ENCODE assay signal across 32 mouse cellular contexts in genomic region chr19:41634999-41635398, GRCm38 (mm10). TPM values are rescaled to one million over a fixed set of nuclear protein-coding genes. Genes with fewer than 3 reads are reported as not detected.
DNase-seq lines count a peak whose midpoint lies in the region; ATAC-seq and TF ChIP-seq lines count a peak whose summit lies in the region.
"Had no signal": no experiment of that assay in that cellular context is flagged by ENCODE, and none has a peak within 500 bp of the region (broad histone marks: within the 10 kb centered on the region; RNA-seq: fewer than 3 reads in every experiment).

No protein-coding gene starts in this region.

- no peak for TF ChIP-seq POLR2A in cerebellum, adult 2 months (IDR thresholded peaks at IDR 0.05; ENCODE audit: borderline replicate concordance, insufficient read depth, low read length)

- 19% methylated on average over 6 of the region's 6 CpGs for WGBS in cerebellum, adult 2 months
- 29% methylated on average over 6 of the region's 6 CpGs for WGBS in hindbrain, postnatal 0 days
- 69% methylated on average over 6 of the region's 6 CpGs for WGBS in hindbrain, embryonic 11.5 days
- 27% methylated on average over 6 of the region's 6 CpGs for WGBS in midbrain, postnatal 0 days
- WGBS in midbrain, embryonic 15.5 days = 41% methylated on average over 6 of the region's 6 CpGs

- TF ChIP-seq CTCF in cerebellum, adult 2 months (IDR thresholded peaks at IDR 0.05; ENCODE audit: borderline replicate concordance, insufficient read depth, low read depth, low read length) = no peak
- TF ChIP-seq CTCF in hindbrain, postnatal 0 days (IDR thresholded peaks at IDR 0.05; ENCODE audit: low read depth) = peak; percentile 33; the same call in 1 of the 2 replicates
- 0 out of 2 replicates have a peak, but pooled peaks have one; percentile 8 for TF ChIP-seq CTCF in midbrain, postnatal 0 days (IDR thresholded peaks at IDR 0.05)

- DNase-seq in cerebellum, postnatal 14 days = peak; percentile 67 to 74
- no peak for DNase-seq in cerebellum, adult 2 months
- peak; percentile 77 for DNase-seq in hindbrain, postnatal 0 days (ENCODE audit: low spot score)
- no peak for DNase-seq in hindbrain, embryonic 11.5 days (ENCODE audit: low spot score)
- peak; percentile 78 for DNase-seq in midbrain, postnatal 0 days (ENCODE audit: low spot score)
- no peak for DNase-seq in gastrocnemius, postnatal 10 days
- DNase-seq: adrenal gland, postnatal 10 days; adrenal gland, postnatal 36 days; B cell, adult 2 months; cerebellum, adult 11 months; cerebellum, adult 8-10 months; cerebellum, postnatal 36 days; embryo, embryonic 11 days; gastrocnemius, adult 2 months; gastrocnemius, postnatal 25 days; heart, adult 18-20 months; heart, postnatal 10 days; heart, postnatal 36 days had no signal

- no peaks in the 10 kb centered on the region for H3K27me3 ChIP-seq in cerebellum, adult 2 months (ENCODE audit: control insufficient read depth, insufficient read depth, low read length)
- H3K27me3 ChIP-seq in hindbrain, postnatal 0 days (ENCODE audit: insufficient read depth, low read length) = no peaks in the 10 kb centered on the region
- no peaks in the 10 kb centered on the region for H3K27me3 ChIP-seq in hindbrain, embryonic 11.5 days (ENCODE audit: control insufficient read depth, insufficient read depth, low read length)
- H3K27me3 ChIP-seq in midbrain, postnatal 0 days (ENCODE audit: insufficient read depth, low read length) = no peaks in the 10 kb centered on the region
- H3K27me3 ChIP-seq in midbrain, embryonic 15.5 days (replicated peaks) = no peaks in the 10 kb centered on the region
- H3K27me3 ChIP-seq: hindbrain, embryonic 15.5 days had no signal

- no peak overlapping the region for H3K27ac ChIP-seq in cerebellum, adult 2 months (ENCODE audit: insufficient read depth, low read length)
- no peak overlapping the region for H3K27ac ChIP-seq in hindbrain, postnatal 0 days
- H3K27ac ChIP-seq in hindbrain, embryonic 11.5 days (ENCODE audit: low read depth, low read length) = no peak overlapping the region
- no peak overlapping the region for H3K27ac ChIP-seq in midbrain, postnatal 0 days (ENCODE audit: low read depth, low read length)
- H3K27ac ChIP-seq in midbrain, embryonic 15.5 days = no peak overlapping the region
- H3K27ac ChIP-seq: embryonic facial prominence, embryonic 10.5 days; embryonic facial prominence, embryonic 13.5 days; forebrain, embryonic 13.5 days; gastrocnemius, adult 2 months; heart, embryonic 15.5 days; hindbrain, embryonic 12.5 days; hindbrain, embryonic 15.5 days had no signal

- H3K4me1 ChIP-seq in cerebellum, adult 2 months (ENCODE audit: control insufficient read depth, insufficient read depth, low read length) = peaks cover 15% of the 10 kb centered on the region
- H3K4me1 ChIP-seq in hindbrain, postnatal 0 days (ENCODE audit: insufficient read depth, low read length) = no peaks in the 10 kb centered on the region
- no peaks in the 10 kb centered on the region for H3K4me1 ChIP-seq in hindbrain, embryonic 11.5 days (replicated peaks; ENCODE audit: control insufficient read depth, insufficient read depth, low read length)
- H3K4me1 ChIP-seq in midbrain, postnatal 0 days (ENCODE audit: insufficient read depth, low read length) = no peaks in the 10 kb centered on the region
- no peaks in the 10 kb centered on the region for H3K4me1 ChIP-seq in midbrain, embryonic 15.5 days
- H3K4me1 ChIP-seq: hindbrain, embryonic 12.5 days; hindbrain, embryonic 15.5 days had no signal

- no peaks in the 10 kb centered on the region for H3K36me3 ChIP-seq in hindbrain, postnatal 0 days (ENCODE audit: insufficient read depth, low read length)
- no peaks in the 10 kb centered on the region for H3K36me3 ChIP-seq in hindbrain, embryonic 11.5 days (ENCODE audit: control insufficient read depth, insufficient read depth, low read length)
- peaks cover 12% of the 10 kb centered on the region; the same call in 1 of the 2 replicates for H3K36me3 ChIP-seq in midbrain, postnatal 0 days (ENCODE audit: insufficient read depth, low read length)
- H3K36me3 ChIP-seq in midbrain, embryonic 15.5 days (replicated peaks) = no peaks in the 10 kb centered on the region
- H3K36me3 ChIP-seq: embryonic facial prominence, embryonic 10.5 days; embryonic facial prominence, embryonic 13.5 days; G1E; heart, embryonic 12.5 days; heart, embryonic 15.5 days had no signal

- no peaks in the 10 kb centered on the region for H3K9me3 ChIP-seq in hindbrain, postnatal 0 days (ENCODE audit: low read length)
- H3K9me3 ChIP-seq in hindbrain, embryonic 11.5 days (ENCODE audit: control insufficient read depth, low read length) = no peaks in the 10 kb centered on the region
- H3K9me3 ChIP-seq in midbrain, postnatal 0 days (ENCODE audit: low read length) = no peaks in the 10 kb centered on the region
- H3K9me3 ChIP-seq in midbrain, embryonic 15.5 days = no peaks in the 10 kb centered on the region
- H3K9me3 ChIP-seq: embryonic facial prominence, embryonic 10.5 days; embryonic facial prominence, embryonic 13.5 days; forebrain, embryonic 13.5 days; G1E; heart, embryonic 12.5 days; heart, embryonic 15.5 days; hindbrain, embryonic 12.5 days; hindbrain, embryonic 15.5 days had no signal

- H3K4me3 ChIP-seq in cerebellum, adult 2 months (replicated peaks; ENCODE audit: insufficient read depth, low read depth, low read length) = no peak overlapping the region
- no peak overlapping the region for H3K4me3 ChIP-seq in hindbrain, postnatal 0 days (ENCODE audit: low read length)
- no peak overlapping the region for H3K4me3 ChIP-seq in hindbrain, embryonic 11.5 days (ENCODE audit: low read depth, low read length)
- H3K4me3 ChIP-seq in midbrain, postnatal 0 days (ENCODE audit: low read depth, low read length) = no peak overlapping the region
- H3K4me3 ChIP-seq in midbrain, embryonic 15.5 days = no peak overlapping the region
- H3K4me3 ChIP-seq: embryonic facial prominence, embryonic 10.5 days; embryonic facial prominence, embryonic 13.5 days; erythroblast, embryonic 14.5 days; forebrain, embryonic 13.5 days; gastrocnemius, adult 2 months; heart, embryonic 12.5 days; heart, embryonic 15.5 days; hindbrain, embryonic 12.5 days; hindbrain, embryonic 15.5 days had no signal

- no peak overlapping the region for H3K9ac ChIP-seq in hindbrain, postnatal 0 days (replicated peaks; ENCODE audit: low read length)
- no peak overlapping the region for H3K9ac ChIP-seq in hindbrain, embryonic 11.5 days (ENCODE audit: low read depth, low read length)
- H3K9ac ChIP-seq in midbrain, postnatal 0 days (replicated peaks; ENCODE audit: low read length, poor library complexity, severe bottlenecking) = no peak overlapping the region
- no peak overlapping the region for H3K9ac ChIP-seq in midbrain, embryonic 15.5 days
- H3K9ac ChIP-seq: embryonic facial prominence, embryonic 13.5 days; forebrain, embryonic 13.5 days; heart, embryonic 12.5 days; heart, embryonic 15.5 days; hindbrain, embryonic 12.5 days; hindbrain, embryonic 15.5 days had no signal

- H3K4me2 ChIP-seq in hindbrain, postnatal 0 days (ENCODE audit: low read depth, low read length) = no peak overlapping the region
- no peak overlapping the region for H3K4me2 ChIP-seq in hindbrain, embryonic 11.5 days (replicated peaks; ENCODE audit: low read depth, low read length)
- H3K4me2 ChIP-seq in midbrain, postnatal 0 days (ENCODE audit: low read depth, low read length, poor library complexity, severe bottlenecking) = no peak overlapping the region
- no peak overlapping the region for H3K4me2 ChIP-seq in midbrain, embryonic 15.5 days
- H3K4me2 ChIP-seq: embryonic facial prominence, embryonic 13.5 days; forebrain, embryonic 13.5 days; heart, embryonic 12.5 days; heart, embryonic 15.5 days; hindbrain, embryonic 12.5 days; hindbrain, embryonic 15.5 days had no signal

- ATAC-seq in hindbrain, postnatal 0 days = peak; percentile 78
- ATAC-seq in hindbrain, embryonic 11.5 days (ENCODE audit: low FRiP score) = no peak
- ATAC-seq in midbrain, postnatal 0 days (ENCODE audit: low FRiP score) = no peak
- ATAC-seq in midbrain, embryonic 15.5 days (replicated peaks) = no peak
- ATAC-seq: forebrain, embryonic 13.5 days; forebrain, embryonic 16.5 days; inflammation-experienced regulatory T-cells, adult 6 months; intestine, embryonic 16.5 days; Patski had no signal

RNA-seq across cellular contexts. Expression of gene Gm340, which starts 52.8 kb away (rescaled TPM):
- polyA plus RNA-seq in cerebellum, adult 2 months (2012; rRNA removed) = 1.9 and 2.2 TPM in 2 replicates
- 5.7 and 6.4 TPM in 2 replicates for total RNA-seq in hindbrain, postnatal 0 days (2014; rRNA removed)
- polyA plus RNA-seq in hindbrain, postnatal 0 days (2015; fragmentation: Nextera tagmentation; extraction: Ambion mirVana) = 1.7 TPM in 2 replicates
- polyA plus RNA-seq in hindbrain, embryonic 11.5 days (2014; fragmentation: Nextera tagmentation; extraction: Ambion mirVana) = 4.2 and 7.3 TPM in 2 replicates
- 6.4 and 6.8 TPM in 2 replicates for total RNA-seq in midbrain, postnatal 0 days (2014; rRNA removed)
- polyA plus RNA-seq in midbrain, postnatal 0 days (2015; fragmentation: Nextera tagmentation; extraction: Ambion mirVana) = 1.1 TPM in 2 replicates
- polyA plus RNA-seq in midbrain, embryonic 15.5 days (2015; fragmentation: Nextera tagmentation; extraction: Ambion mirVana) = 2.5 and 2.6 TPM in 2 replicates
- total RNA-seq in gastrocnemius, postnatal 10 days (2021) = 1 to 10 TPM; 7.7 to 9.8 TPM

Comparison
In these comparisons a context has a peak if more than half of its experiments do, and no peak if none do; other contexts are left out.
1. DNase-seq: peak in cerebellum, postnatal 14 days (2 of 2), hindbrain, postnatal 0 days (single experiment) and midbrain, postnatal 0 days (single experiment); none in cerebellum, adult 2 months (0 of 2), hindbrain, embryonic 11.5 days (single experiment) and gastrocnemius, postnatal 10 days (single experiment).